In the genomic region with DNA sequence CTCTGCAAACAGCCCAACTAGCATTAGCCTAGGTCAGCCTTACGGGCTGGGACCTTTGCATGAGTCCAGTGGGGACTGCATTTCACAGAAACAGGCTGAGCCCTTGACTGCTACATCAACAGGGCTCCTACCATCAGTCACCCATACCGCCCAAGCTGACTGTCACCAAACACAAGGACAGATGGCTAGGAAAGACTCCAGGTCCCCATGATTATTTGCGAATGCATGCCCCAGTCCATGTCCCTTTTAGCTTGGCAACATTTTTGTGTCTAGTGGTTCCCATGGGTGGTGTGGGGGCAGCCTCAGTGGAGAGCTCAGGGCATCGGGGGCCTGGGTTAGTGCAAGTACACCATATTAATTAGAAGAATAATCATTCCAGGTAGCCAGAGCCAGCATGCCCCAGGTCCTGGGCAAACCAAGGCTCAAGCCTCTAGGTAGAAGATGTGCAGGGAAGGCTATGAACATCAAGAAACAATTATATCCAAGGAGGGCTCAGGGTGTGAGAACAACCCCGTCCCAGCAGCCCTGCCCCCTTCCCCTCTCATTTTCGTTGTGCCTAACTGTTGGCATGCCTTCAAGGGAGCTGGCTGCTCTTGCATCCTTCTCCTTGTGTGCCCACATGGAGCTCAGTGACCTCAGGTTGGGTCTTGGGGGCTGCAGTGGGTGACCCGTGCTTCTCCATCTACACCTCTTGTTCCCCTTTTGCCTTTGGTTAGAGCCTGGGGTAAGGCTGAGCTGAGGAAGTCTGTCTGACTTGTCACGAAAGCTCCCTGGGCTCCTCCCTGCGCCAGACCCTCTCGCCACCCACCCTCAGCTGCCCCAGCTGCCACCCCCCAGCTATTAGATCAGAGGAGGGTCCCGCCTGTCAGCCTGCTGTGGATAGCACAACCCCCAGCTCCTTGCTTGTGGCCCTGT, we compare ENCODE assay signal across 8 mouse cellular contexts. TPM values are rescaled to one million over a fixed set of nuclear protein-coding genes. Genes with fewer than 3 reads are reported as not detected.
DNase-seq lines count a peak whose midpoint lies in the region; ATAC-seq and TF ChIP-seq lines count a peak whose summit lies in the region.

No protein-coding gene starts in this region.

- H3K4me1 ChIP-seq in embryonic facial prominence, embryonic 10.5 days: peaks cover 47% of the 10 kb centered on the region
- peaks cover 19% of the 10 kb centered on the region for H3K4me1 ChIP-seq in hindbrain, embryonic 16.5 days (ENCODE audit: control insufficient read depth, insufficient read depth, low read depth, low read length)
- H3K4me1 ChIP-seq in midbrain, postnatal 0 days (ENCODE audit: insufficient read depth, low read length): peaks cover 9% of the 10 kb centered on the region

- peak overlapping the region; percentile 87 for H3K9ac ChIP-seq in hindbrain, embryonic 16.5 days (ENCODE audit: low read depth, low read length)
- H3K9ac ChIP-seq in midbrain, postnatal 0 days (replicated peaks; ENCODE audit: low read length, poor library complexity, severe bottlenecking): peak overlapping the region; percentile 97

- peak overlapping the region; percentile 98; the same call in 1 of the 2 replicates for H3K27ac ChIP-seq in embryonic facial prominence, embryonic 10.5 days (replicated peaks)
- no peak overlapping the region for H3K27ac ChIP-seq in hindbrain, embryonic 16.5 days (ENCODE audit: low read depth, low read length)
- peak overlapping the region; percentile 93 for H3K27ac ChIP-seq in midbrain, postnatal 0 days (ENCODE audit: low read depth, low read length)

- ATAC-seq in hindbrain, embryonic 16.5 days: no peak
- no peak for ATAC-seq in midbrain, postnatal 0 days (ENCODE audit: low FRiP score)
- ATAC-seq in inflammation-experienced regulatory T-cells, adult 6 months: no peak

- no peaks in the 10 kb centered on the region; the same call in 1 of the 2 replicates for H3K27me3 ChIP-seq in embryonic facial prominence, embryonic 10.5 days (replicated peaks; ENCODE audit: low read depth, poor library complexity, severe bottlenecking)
- no peaks in the 10 kb centered on the region for H3K27me3 ChIP-seq in hindbrain, embryonic 16.5 days (replicated peaks; ENCODE audit: control insufficient read depth, insufficient read depth, low read length)
- H3K27me3 ChIP-seq in midbrain, postnatal 0 days (ENCODE audit: insufficient read depth, low read length): no peaks in the 10 kb centered on the region

- H3K9me3 ChIP-seq in embryonic facial prominence, embryonic 10.5 days: no peaks in the 10 kb centered on the region
- no peaks in the 10 kb centered on the region for H3K9me3 ChIP-seq in hindbrain, embryonic 16.5 days (ENCODE audit: control insufficient read depth, low read length)
- H3K9me3 ChIP-seq in midbrain, postnatal 0 days (ENCODE audit: low read length): no peaks in the 10 kb centered on the region

- peak overlapping the region; percentile 92 for H3K4me3 ChIP-seq in embryonic facial prominence, embryonic 10.5 days
- H3K4me3 ChIP-seq in hindbrain, embryonic 16.5 days (ENCODE audit: low read length): peak overlapping the region; percentile 88
- peak overlapping the region; percentile 92 for H3K4me3 ChIP-seq in midbrain, postnatal 0 days (ENCODE audit: low read depth, low read length)

- peak overlapping the region; percentile 96 for H3K4me2 ChIP-seq in hindbrain, embryonic 16.5 days (ENCODE audit: low read length)
- H3K4me2 ChIP-seq in midbrain, postnatal 0 days (ENCODE audit: low read depth, low read length, poor library complexity, severe bottlenecking): peak overlapping the region; percentile 94

- peaks cover 25% of the 10 kb centered on the region for H3K36me3 ChIP-seq in embryonic facial prominence, embryonic 10.5 days (replicated peaks)
- peaks cover 13% of the 10 kb centered on the region for H3K36me3 ChIP-seq in hindbrain, embryonic 16.5 days (ENCODE audit: control insufficient read depth, insufficient read depth, low read length)
- H3K36me3 ChIP-seq in midbrain, postnatal 0 days (ENCODE audit: insufficient read depth, low read length): peaks cover 17% of the 10 kb centered on the region

- 87% methylated on average over 11 of the region's 11 CpGs for WGBS in embryonic facial prominence, embryonic 10.5 days
- 88% methylated on average over 11 of the region's 11 CpGs for WGBS in hindbrain, embryonic 16.5 days
- 95% methylated on average over 11 of the region's 11 CpGs for WGBS in midbrain, postnatal 0 days

- no peak for TF ChIP-seq CTCF in midbrain, postnatal 0 days (IDR thresholded peaks at IDR 0.05)

- DNase-seq in kidney, postnatal 10 days: peak; percentile 5
- DNase-seq in kidney, adult 11 months: no peak
- DNase-seq in embryonic facial prominence, embryonic 10.5 days (ENCODE audit: low spot score): no peak
- no peak for DNase-seq in midbrain, postnatal 0 days (ENCODE audit: low spot score)
- no peak for DNase-seq in frontal cortex, adult 2 months (ENCODE audit: extremely low spot score in 1 of 2, low spot score in 1 of 2)
- DNase-seq in retina, embryonic 14.5 days (ENCODE audit: low spot score): no peak

RNA-seq across cellular contexts. Expression of a gene that starts 1.4 kb away (rescaled TPM):
- polyA plus RNA-seq in embryonic facial prominence, embryonic 10.5 days (2016; fragmentation: Nextera tagmentation; extraction: Ambion mirVana): 31.5 and 32.2 TPM in 2 replicates
- polyA plus RNA-seq in hindbrain, embryonic 16.5 days (2015; fragmentation: Nextera tagmentation; extraction: Ambion mirVana): 30.1 and 32.6 TPM in 2 replicates
- total RNA-seq in midbrain, postnatal 0 days (2014; rRNA removed): 27.4 and 34.3 TPM in 2 replicates
- 24.1 and 26.0 TPM in 2 replicates for polyA plus RNA-seq in midbrain, postnatal 0 days (2015; fragmentation: Nextera tagmentation; extraction: Ambion mirVana)
- polyA plus RNA-seq in frontal cortex, adult 2 months (2012; rRNA removed): 35.2 and 37.1 TPM in 2 replicates
- 1 to 10 TPM; 7.6 to 8.7 (median 7.6) TPM for polyA plus RNA-seq in inflammation-experienced regulatory T-cells, adult 6 months (2017; shearing (Covaris generic))

RNA-seq across cellular contexts. Expression of a gene that starts 7.4 kb away (rescaled TPM):
- polyA plus RNA-seq in embryonic facial prominence, embryonic 10.5 days (2016; fragmentation: Nextera tagmentation; extraction: Ambion mirVana): 0.87 and 0.96 TPM in 2 replicates
- 1.9 and 2.9 TPM in 2 replicates for polyA plus RNA-seq in hindbrain, embryonic 16.5 days (2015; fragmentation: Nextera tagmentation; extraction: Ambion mirVana)
- 7.0 and 11.9 TPM in 2 replicates for total RNA-seq in midbrain, postnatal 0 days (2014; rRNA removed)
- polyA plus RNA-seq in midbrain, postnatal 0 days (2015; fragmentation: Nextera tagmentation; extraction: Ambion mirVana): 1.4 and 1.6 TPM in 2 replicates
- polyA plus RNA-seq in frontal cortex, adult 2 months (2012; rRNA removed): 6.6 TPM in 2 replicates
- polyA plus RNA-seq in inflammation-experienced regulatory T-cells, adult 6 months (2017; shearing (Covaris generic)): 1 to 10 TPM in 2 of 3 experiments, under 1 TPM in 1; 0.53 to 2.1 (median 1.1) TPM

RNA-seq across cellular contexts. Expression of a gene that starts 27.1 kb away (rescaled TPM):
- polyA plus RNA-seq in embryonic facial prominence, embryonic 10.5 days (2016; fragmentation: Nextera tagmentation; extraction: Ambion mirVana): 39.3 and 39.8 TPM in 2 replicates
- polyA plus RNA-seq in hindbrain, embryonic 16.5 days (2015; fragmentation: Nextera tagmentation; extraction: Ambion mirVana): 29.1 and 36.4 TPM in 2 replicates
- 44.7 and 66.4 TPM in 2 replicates for total RNA-seq in midbrain, postnatal 0 days (2014; rRNA removed)
- 27.8 and 29.1 TPM in 2 replicates for polyA plus RNA-seq in midbrain, postnatal 0 days (2015; fragmentation: Nextera tagmentation; extraction: Ambion mirVana)
- polyA plus RNA-seq in frontal cortex, adult 2 months (2012; rRNA removed): 65.9 and 80.2 TPM in 2 replicates
- 10 to 100 TPM; 15.6 to 43.4 (median 39.6) TPM for polyA plus RNA-seq in inflammation-experienced regulatory T-cells, adult 6 months (2017; shearing (Covaris generic))

RNA-seq across cellular contexts. Expression of a gene that starts 35.8 kb away (rescaled TPM):
- polyA plus RNA-seq in embryonic facial prominence, embryonic 10.5 days (2016; fragmentation: Nextera tagmentation; extraction: Ambion mirVana): 133 and 137 TPM in 2 replicates
- 158 and 169 TPM in 2 replicates for polyA plus RNA-seq in hindbrain, embryonic 16.5 days (2015; fragmentation: Nextera tagmentation; extraction: Ambion mirVana)
- 157 and 162 TPM in 2 replicates for total RNA-seq in midbrain, postnatal 0 days (2014; rRNA removed)
- 144 and 156 TPM in 2 replicates for polyA plus RNA-seq in midbrain, postnatal 0 days (2015; fragmentation: Nextera tagmentation; extraction: Ambion mirVana)
- 291 and 306 TPM in 2 replicates for polyA plus RNA-seq in frontal cortex, adult 2 months (2012; rRNA removed)
- polyA plus RNA-seq in inflammation-experienced regulatory T-cells, adult 6 months (2017; shearing (Covaris generic)): 10 to 100 TPM; 35.3 to 57.5 (median 44.3) TPM

RNA-seq across cellular contexts. Expression of a gene that starts 35.8 kb away (rescaled TPM):
- 144 and 151 TPM in 2 replicates for polyA plus RNA-seq in embryonic facial prominence, embryonic 10.5 days (2016; fragmentation: Nextera tagmentation; extraction: Ambion mirVana)
- 96.0 and 98.9 TPM in 2 replicates for polyA plus RNA-seq in hindbrain, embryonic 16.5 days (2015; fragmentation: Nextera tagmentation; extraction: Ambion mirVana)
- total RNA-seq in midbrain, postnatal 0 days (2014; rRNA removed): 64.8 and 71.1 TPM in 2 replicates
- polyA plus RNA-seq in midbrain, postnatal 0 days (2015; fragmentation: Nextera tagmentation; extraction: Ambion mirVana): 85.1 and 91.9 TPM in 2 replicates
- polyA plus RNA-seq in frontal cortex, adult 2 months (2012; rRNA removed): 104 and 106 TPM in 2 replicates
- polyA plus RNA-seq in inflammation-experienced regulatory T-cells, adult 6 months (2017; shearing (Covaris generic)): 10 to 100 TPM; 82.4 to 88.4 (median 82.9) TPM
